Mouse (Mus musculus) embryonic facial prominence, embryonic 11.5 days (tissue): Measurements from ENCODE around the gene Cldn14. TPM values are rescaled to one million over a fixed set of nuclear protein-coding genes. Genes with fewer than 3 reads are reported as not detected.

Source experiments
- ATAC-seq: fragments of 200-750 bp; cut with Nextera tagmentation; replicated peaks from 2 replicates; pipeline ENCODE4 v1.8.0; 2017; ENCODE audit warnings: low read depth; ENCODE audit not compliant: insufficient number of reproducible peaks, low FRiP score, low TSS enrichment
- DNase-seq: peaks from one replicate; pipeline ENCODE4 v3.0.0-alpha.2; 2015; ENCODE audit warnings: low spot score
- H3K27ac ChIP-seq: fragments of 300-500 bp; sonication (generic); replicated peaks from 2 replicates; pipeline ENCODE4 v1.5.1; 2014; ENCODE audit warnings: mild to moderate bottlenecking, low read depth, low read length, control low read depth
- H3K27me3 ChIP-seq: fragments of 300-500 bp; sonication (generic); 2 replicates; pipeline ENCODE4 v1.6.1; 2014; ENCODE audit warnings: mild to moderate bottlenecking, low read length, moderate library complexity, mixed read lengths; ENCODE audit not compliant: control insufficient read depth, insufficient read depth
- H3K36me3 ChIP-seq: fragments of 300-500 bp; sonication (generic); replicated peaks from 2 replicates; pipeline ENCODE4 v1.6.1; 2014; ENCODE audit warnings: low read depth, mild to moderate bottlenecking, low read length, moderate library complexity, mixed read lengths; ENCODE audit not compliant: control insufficient read depth, insufficient read depth
- H3K4me1 ChIP-seq: fragments of 300-500 bp; sonication (generic); 2 replicates; pipeline ENCODE4 v1.6.1; 2014; ENCODE audit warnings: low read length, mixed read lengths; ENCODE audit not compliant: control insufficient read depth, insufficient read depth
- H3K4me2 ChIP-seq: fragments of 300-500 bp; sonication (generic); 2 replicates; pipeline ENCODE4 v1.6.1; 2014; ENCODE audit warnings: low read depth, mild to moderate bottlenecking, control low read depth, low read length, moderate library complexity
- H3K4me3 ChIP-seq: fragments of 300-500 bp; sonication (generic); 2 replicates; pipeline ENCODE4 v1.5.1; 2014; ENCODE audit warnings: low read depth, low read length, control low read depth
- H3K9ac ChIP-seq: fragments of 300-500 bp; sonication (generic); replicated peaks from 2 replicates; pipeline ENCODE4 v1.6.1; 2014; ENCODE audit warnings: mild to moderate bottlenecking, control low read depth, low read length
- H3K9me3 ChIP-seq: fragments of 300-500 bp; sonication (generic); replicated peaks from 2 replicates; pipeline ENCODE4 v1.6.1; 2016; ENCODE audit warnings: mild to moderate bottlenecking, low read length, inconsistent platforms, mixed read lengths; ENCODE audit not compliant: control insufficient read depth
- WGBS: fragments of 180-500 bp; shearing (Covaris S2); extraction: QIAGEN DNeasy Blood & Tissue Kit; methylation state at CpG from one replicate; pipeline ENCODE4 v1.1.7; 2014; 5-methylcytosine and 5-hydroxymethylcytosine counted together
- polyA plus RNA-seq: library from polyadenylated mRNA; unstranded; fragments of >200 nt; fragmentation: Nextera tagmentation; extraction: Ambion mirVana; gene quantifications from 2 replicates; pipeline ENCODE4 v1.2.1, GENCODE M21; 2014

Cldn14 gene
- polyA plus RNA-seq, result 0.33 TPM in 1 of 2 replicates, not detected in the other

DNA sequence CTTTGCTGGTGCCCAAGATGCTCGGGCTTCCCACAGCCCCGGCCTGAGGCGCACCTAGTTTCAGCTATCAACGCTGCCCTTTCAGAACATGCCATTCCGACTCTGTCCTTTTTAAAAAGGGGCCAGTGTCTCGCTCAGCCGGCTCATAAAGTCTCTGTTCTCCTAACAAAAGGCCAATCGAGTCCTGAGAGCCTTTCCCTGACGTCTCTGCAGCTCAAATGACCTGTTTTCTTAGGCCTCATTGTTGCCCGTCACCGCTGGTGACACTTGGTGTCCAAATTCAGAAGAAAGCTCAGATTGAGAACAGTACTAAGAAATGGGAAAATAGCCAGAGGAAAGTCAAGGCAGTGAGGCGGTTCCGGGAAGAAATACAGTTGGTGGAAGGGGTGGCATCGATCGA lies at the start of gene Cldn14:
TSS of gene Cldn14 (minus strand) at position 101 of the 400 bp plus-strand sequence.
- Histone ChIP-seq H3K4me2 (no peak within 1 kb of the TSS), H3K27me3 (no peaks in the 10 kb centered on the region), H3K9me3 (no peaks in the 10 kb centered on the region), H3K4me1 (no peaks in the 10 kb centered on the region), H3K27ac (no peak within 1 kb of the TSS), H3K4me3 (no peak within 1 kb of the TSS), H3K36me3 (no peaks in the 10 kb centered on the region), H3K9ac (no peak within 1 kb of the TSS)
- ATAC-seq (no peak), DNase-seq (no peak)
- 54% methylated on average over 15 of the region's 15 CpGs for WGBS

DNA sequence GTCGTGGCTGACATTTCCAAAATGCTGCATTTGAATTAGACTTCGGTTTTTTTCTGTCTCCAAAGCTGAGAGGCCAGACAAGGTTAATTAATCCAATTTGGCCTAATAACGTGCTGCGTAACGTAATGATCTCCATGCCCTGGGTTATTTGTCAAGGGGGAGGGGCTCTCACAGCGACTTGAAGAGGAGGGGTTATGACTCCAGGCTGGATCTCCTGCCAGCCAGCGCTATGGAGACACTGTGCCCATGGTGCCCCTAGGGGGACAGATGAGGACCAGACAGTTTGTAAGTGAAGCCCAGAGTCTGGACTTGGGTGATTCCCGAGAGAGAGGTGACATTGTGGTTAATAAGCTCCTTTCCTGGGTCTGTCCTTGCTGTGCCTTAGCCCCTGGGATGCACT lies 46.9 kb upstream of the Cldn14 start:
- Histone ChIP-seq H3K27me3 (no peaks in the 10 kb centered on the region; the same call in 1 of the 2 replicates), H3K4me3 (no peak overlapping the region), H3K9ac (no peak overlapping the region), H3K9me3 (no peaks in the 10 kb centered on the region), H3K36me3 (no peaks in the 10 kb centered on the region), H3K4me1 (no peaks in the 10 kb centered on the region; the same call in 1 of the 2 replicates), H3K4me2 (no peak overlapping the region), H3K27ac (no peak overlapping the region)
- ATAC-seq (no peak), DNase-seq (no peak)
- WGBS, result 24% methylated on average over 8 of the region's 8 CpGs

DNA sequence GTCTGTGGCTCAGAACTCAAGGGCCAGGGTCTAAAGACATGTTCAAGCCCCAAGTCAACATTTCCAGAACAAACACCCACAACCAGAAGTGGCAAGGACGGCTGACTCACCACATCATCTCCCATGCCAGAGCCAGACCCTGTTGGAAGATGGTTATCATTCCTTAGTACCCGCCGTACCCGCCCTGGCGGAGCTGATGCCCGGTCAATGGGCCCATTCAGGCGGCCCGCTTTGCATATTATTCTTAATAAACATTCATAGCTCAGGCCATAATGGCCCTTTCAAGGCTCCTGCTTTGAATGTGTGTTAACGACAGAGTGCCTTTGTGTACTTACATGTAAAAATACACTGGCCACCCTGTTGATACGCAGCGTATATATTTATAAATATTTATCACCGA lies 46.5 kb upstream of the Cldn14 start:
- no peak for DNase-seq
- Histone ChIP-seq H3K9me3 (no peaks in the 10 kb centered on the region), H3K4me3 (no peak overlapping the region), H3K4me2 (no peak overlapping the region), H3K27me3 (no peaks in the 10 kb centered on the region; the same call in 1 of the 2 replicates), H3K9ac (no peak overlapping the region), H3K4me1 (no peaks in the 10 kb centered on the region; the same call in 1 of the 2 replicates), H3K36me3 (no peaks in the 10 kb centered on the region), H3K27ac (no peak overlapping the region)
- ATAC-seq, result no peak
- 67% methylated on average over 12 of the region's 12 CpGs for WGBS

DNA sequence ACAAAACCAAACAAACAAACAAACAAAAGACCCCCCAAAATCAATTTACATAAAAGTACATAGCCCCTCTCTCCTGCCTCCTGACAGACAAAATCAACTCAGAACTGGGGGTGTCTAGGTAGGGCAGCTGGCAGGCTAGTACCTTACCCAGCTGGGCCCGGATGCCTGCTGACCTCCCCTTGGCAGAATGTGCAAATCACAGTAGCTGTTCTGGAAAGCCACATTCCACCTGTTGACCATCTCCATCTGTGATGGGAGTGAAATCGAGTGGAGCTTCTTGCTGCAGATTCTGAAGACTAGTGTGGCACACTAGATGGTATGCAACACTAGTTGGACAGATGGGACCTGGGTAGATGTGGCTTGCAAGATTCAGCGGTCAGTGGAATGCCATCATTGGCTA lies 41.7 kb upstream of the Cldn14 start:
- no peaks in the 10 kb centered on the region for H3K4me1 ChIP-seq
- H3K4me3 ChIP-seq, result no peak overlapping the region
- ATAC-seq (no peak), DNase-seq (no peak)
- H3K27me3 ChIP-seq, result no peaks in the 10 kb centered on the region
- no peak overlapping the region for H3K27ac ChIP-seq
- no peaks in the 10 kb centered on the region for H3K36me3 ChIP-seq
- no peaks in the 10 kb centered on the region for H3K9me3 ChIP-seq
- no peak overlapping the region for H3K4me2 ChIP-seq
- WGBS, result 82% methylated on average over 3 of the region's 3 CpGs
- H3K9ac ChIP-seq, result no peak overlapping the region

DNA sequence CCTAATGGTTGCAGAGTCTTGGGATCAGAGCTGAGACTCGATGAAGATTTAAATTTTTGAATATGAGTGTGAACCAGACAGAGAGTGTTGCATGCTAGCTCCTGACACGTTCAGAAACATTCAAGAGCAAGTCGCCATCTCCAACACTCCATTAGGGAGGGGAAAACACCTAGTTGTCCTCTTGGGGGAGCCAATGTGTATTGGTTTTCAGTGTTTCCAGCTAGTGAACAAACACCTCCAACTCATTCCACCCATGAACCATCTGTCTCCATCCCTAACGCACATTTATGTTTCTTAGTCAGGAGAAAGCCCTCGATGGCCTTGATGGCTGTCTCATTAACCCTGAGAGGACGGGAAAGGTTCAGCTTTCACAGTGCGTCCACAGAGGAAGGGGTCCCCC lies 36.4 kb upstream of the Cldn14 start:
- DNase-seq (no peak), ATAC-seq (no peak)
- Histone ChIP-seq H3K4me2 (no peak overlapping the region), H3K36me3 (no peaks in the 10 kb centered on the region), H3K9ac (no peak overlapping the region), H3K27ac (no peak overlapping the region), H3K9me3 (no peaks in the 10 kb centered on the region), H3K4me1 (no peaks in the 10 kb centered on the region), H3K4me3 (no peak overlapping the region), H3K27me3 (no peaks in the 10 kb centered on the region; the same call in 1 of the 2 replicates)
- 29% methylated on average over 7 of the region's 7 CpGs for WGBS

DNA sequence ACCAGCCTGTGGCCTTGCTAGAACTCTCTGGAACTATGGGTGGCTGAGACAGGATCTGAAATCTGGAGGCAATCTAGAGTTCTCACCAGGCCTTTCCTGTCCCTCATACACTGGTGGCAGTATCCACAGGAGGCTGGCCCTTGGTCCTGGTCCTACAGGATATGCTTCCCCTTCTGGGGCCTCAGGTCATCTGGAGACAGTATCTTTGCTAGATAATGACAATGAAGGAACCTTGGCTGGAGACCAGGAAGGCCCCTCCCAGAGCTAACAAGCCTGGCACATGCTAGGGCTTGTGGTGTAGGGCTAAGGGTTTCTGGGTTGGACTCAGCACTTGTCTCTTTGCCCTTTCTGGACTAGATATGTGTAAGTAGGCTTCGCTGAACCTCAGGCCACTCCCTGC lies 35.2 kb upstream of the Cldn14 start:
- WGBS, result 96% methylated on average over 1 of the region's 1 CpGs
- no peak for ATAC-seq
- no peaks in the 10 kb centered on the region for H3K36me3 ChIP-seq
- H3K4me3 ChIP-seq, result no peak overlapping the region
- no peak overlapping the region for H3K4me2 ChIP-seq
- DNase-seq, result no peak
- H3K27ac ChIP-seq, result no peak overlapping the region
- H3K4me1 ChIP-seq, result no peaks in the 10 kb centered on the region
- no peaks in the 10 kb centered on the region for H3K9me3 ChIP-seq
- H3K9ac ChIP-seq, result no peak overlapping the region
- H3K27me3 ChIP-seq, result no peaks in the 10 kb centered on the region; the same call in 1 of the 2 replicates

DNA sequence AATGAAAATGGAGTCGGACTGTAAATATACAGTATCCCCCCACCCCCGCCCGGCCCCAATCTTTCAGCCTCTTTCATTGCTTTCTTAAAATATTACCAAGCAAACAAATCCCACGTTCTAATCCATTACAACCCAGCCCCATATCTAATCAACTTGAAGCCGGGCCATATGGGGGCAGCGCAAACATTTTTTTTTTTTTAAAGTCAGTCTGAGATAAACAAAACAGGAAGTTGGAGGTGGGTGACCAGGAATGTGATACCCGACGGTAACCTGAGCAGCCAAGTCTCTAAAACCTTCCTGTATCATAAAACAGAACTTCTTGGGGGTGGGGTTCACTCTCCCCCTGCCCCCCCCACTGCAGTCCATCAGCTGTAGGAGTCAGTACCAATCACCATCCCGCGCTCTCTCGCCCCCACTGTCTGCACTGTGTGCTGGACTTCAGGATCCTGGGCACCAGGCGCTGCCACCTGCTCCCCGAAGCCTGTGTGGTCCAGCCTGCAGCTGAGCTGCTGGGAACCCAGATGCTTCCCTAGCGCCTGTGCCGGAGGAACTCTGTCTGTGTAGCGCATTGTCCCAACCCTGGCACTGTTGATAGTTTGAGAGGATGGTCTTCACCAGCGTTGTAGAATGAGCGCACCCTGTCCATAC lies 32.6 kb upstream of the Cldn14 start:
- Histone ChIP-seq H3K4me2 (no peak overlapping the region), H3K27me3 (no peaks in the 10 kb centered on the region; the same call in 1 of the 2 replicates), H3K27ac (no peak overlapping the region), H3K9ac (no peak overlapping the region), H3K4me1 (no peaks in the 10 kb centered on the region), H3K9me3 (no peaks in the 10 kb centered on the region), H3K4me3 (no peak overlapping the region), H3K36me3 (no peaks in the 10 kb centered on the region)
- ATAC-seq (0 out of 2 replicates have a peak, but pooled peaks have one; percentile 26), DNase-seq (peak; percentile 32)
- 37% methylated on average over 18 of the region's 18 CpGs for WGBS

DNA sequence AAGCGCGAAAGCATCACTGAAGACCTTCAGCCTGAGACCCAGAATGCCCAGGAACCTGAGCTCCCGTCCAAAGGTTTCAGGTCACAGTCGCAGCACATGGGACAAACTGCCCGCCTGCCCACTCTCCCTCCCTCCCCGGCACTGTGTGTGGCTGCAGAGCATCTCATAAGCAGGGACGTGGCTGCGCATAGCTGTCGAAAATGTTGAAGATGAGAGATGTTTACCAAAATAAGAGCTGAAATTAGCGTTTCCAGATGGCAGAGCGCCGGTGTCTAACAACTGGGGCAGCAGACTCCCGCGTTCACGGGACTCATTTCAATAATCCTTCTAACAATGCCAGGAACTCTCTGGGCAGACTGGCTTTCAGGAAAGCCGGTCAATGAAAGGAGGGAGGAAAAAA lies 31.8 kb upstream of the Cldn14 start:
- H3K9ac ChIP-seq, result no peak overlapping the region
- no peaks in the 10 kb centered on the region for H3K4me1 ChIP-seq
- ATAC-seq (no peak), DNase-seq (no peak)
- no peaks in the 10 kb centered on the region for H3K9me3 ChIP-seq
- H3K4me2 ChIP-seq, result no peak overlapping the region
- WGBS, result 14% methylated on average over 16 of the region's 16 CpGs
- no peaks in the 10 kb centered on the region for H3K36me3 ChIP-seq
- H3K27ac ChIP-seq, result no peak overlapping the region
- no peak overlapping the region for H3K4me3 ChIP-seq
- no peaks in the 10 kb centered on the region; the same call in 1 of the 2 replicates for H3K27me3 ChIP-seq
